Mouse (Mus musculus): ENCODE results near the gene Hpse2. TPM values are rescaled to one million over a fixed set of nuclear protein-coding genes. Genes with fewer than 3 reads are reported as not detected.
"Not testable (repeated sequence)": the region's sequence is repeated elsewhere in the genome, so short reads cannot be mapped to it uniquely, and the experiment has no call there.

Hpse2 gene
- under 1 TPM; 0.08 to 0.31 TPM for total RNA-seq (2021)

DNA sequence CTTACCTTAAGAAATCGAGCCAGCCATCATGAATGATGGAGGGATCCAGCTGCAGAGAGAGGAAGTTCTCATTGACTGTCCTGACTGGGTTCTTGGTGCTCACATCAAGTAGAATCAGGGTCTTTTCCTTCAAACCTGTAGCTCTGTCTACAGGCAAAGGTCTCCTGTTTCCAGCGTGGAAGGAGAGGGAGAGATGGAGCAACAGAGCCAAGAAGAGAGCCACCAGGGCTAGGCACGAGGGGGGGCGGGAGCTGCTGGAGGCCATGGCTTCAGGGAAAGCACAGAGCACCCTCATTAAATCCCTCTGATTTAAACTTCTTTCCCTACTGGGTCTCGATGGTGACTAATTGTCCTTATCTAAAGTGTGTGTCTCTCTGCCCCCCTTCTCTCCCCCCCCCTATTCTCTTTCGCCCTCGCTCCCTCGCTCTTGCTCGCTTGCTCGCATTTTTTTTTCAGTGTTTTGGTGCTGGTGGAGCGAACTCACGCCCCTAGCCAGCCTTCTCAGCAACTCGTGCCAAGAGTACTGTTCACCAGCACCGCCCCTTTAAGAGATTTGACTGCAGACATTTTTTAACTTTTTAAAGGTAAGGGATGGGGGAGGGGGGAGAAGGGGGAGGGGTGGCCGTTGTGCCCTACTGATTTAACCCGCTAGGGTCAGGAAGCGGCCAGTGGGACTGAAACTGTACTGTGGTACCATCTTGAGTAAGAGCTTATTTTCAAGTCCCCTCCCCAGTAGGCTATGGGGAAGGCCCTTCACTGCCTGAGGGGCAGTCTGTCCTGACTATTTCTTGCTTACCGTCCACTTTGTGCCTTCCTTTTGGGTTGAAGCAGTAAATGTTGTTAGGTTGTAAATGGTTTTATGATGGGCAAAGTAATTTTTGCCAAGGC lies at the start of gene Hpse2:
Gene Hpse2, minus strand, starts transcription at position 339 of the 888 bp plus-strand sequence.
- intact Hi-C loops (cut with DNase I): loop anchor here (5.0 kb wide), 1 partner anchor 214 kb away; no protein-coding TSS in a partner anchor
- no peak for DNase-seq (ENCODE audit: low spot score)

DNA sequence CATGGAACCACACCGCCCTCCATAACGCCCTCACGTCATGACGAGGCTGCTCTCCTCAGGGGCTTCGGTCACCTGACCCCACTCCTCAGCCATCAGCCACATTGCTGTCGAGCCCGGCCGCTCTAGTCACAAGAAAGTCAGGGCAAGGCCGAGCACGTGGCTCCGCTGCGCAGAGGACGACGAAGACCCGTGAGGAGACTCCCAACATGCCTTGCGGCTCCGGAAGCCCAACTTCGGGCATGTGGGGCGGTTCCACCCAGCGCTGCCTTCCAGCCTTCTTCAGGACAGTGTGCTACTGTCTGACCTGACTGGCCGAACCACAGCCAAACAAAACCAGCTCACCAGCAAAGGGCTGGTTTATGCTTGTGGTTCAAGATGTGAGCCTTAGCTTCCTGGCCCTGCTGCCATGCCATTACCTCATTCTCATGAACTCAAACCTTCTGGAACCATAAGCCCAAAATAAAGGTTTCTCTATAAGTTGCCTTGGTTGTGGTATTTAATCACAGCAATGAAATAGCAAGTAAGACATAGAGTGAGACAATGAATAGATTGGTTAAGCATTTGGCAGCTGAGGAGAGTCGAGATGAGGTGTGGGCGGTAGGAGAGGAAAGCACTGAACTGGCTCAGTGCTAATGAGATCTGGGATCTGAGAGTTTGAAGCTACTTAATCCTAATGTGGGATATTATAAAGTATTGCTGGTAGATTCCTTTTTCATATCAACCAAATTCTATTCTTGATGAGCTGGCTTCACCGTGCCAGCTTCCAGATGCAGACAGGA lies 39.5 kb upstream of the Hpse2 start:
- no peak for DNase-seq (ENCODE audit: low spot score)
- intact Hi-C loops (cut with DNase I): no loop called here

DNA sequence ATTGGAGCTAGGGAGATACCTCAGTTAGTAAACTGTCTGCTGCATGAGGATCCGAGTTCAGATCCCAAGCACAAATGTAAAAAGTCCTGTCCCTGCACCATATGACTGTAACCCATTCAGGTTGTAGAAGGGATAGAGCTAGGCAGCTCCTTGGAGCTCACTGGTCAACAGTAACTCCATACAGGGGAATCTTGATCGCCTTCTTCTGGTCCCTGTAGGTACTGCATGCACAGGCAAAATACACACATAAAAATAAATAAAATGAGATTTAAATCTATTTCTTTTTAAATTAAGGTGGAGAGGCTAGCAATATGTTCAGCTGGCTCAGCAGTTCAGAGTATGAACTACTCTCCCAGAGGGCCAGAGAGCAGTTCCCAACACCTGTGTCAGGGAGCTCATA lies 35.9 kb upstream of the Hpse2 start:
- no peak for DNase-seq (ENCODE audit: low spot score)
- intact Hi-C loops (cut with DNase I): no loop called here

DNA sequence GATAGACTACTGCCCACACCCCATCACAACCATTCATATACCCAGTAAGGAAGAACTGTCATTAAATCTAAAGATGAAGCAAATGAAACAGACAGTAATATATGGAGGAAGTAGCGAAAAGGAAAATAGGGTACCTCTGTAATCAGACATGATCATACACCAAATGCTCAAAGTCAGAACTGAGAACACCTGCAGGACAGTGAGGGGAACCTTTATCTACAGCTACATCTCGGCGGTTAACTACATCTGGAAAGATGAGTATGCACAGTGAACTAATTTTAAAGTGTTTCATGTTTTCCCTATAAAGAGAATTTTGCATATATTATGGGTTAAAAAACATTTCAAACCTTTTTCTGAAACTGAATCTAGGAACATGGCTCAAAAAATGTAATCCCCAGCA lies 32.4 kb upstream of the Hpse2 start:
- intact Hi-C loops (cut with DNase I): no loop called here
- DNase-seq (ENCODE audit: low spot score): no peak

DNA sequence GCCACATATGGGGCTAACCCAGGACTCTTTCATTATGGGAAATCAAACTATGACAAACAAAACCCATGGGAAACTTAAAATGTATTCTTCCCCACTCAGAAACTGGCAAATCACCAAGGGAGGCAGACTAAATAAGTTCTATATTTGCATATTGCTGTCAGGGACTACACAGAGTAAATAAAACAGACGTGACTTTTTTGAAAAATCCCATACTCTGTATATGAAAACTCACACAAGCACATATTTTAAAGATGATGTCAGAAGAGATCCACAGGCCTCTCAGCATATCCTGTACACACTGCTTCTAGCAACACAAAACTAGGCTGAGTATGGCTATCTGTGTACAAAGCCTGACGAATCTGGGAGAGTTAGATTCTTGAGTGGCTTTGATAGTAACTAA lies 27.4 kb upstream of the Hpse2 start:
- DNase-seq (ENCODE audit: low spot score): no peak
- intact Hi-C loops (cut with DNase I): no loop called here

DNA sequence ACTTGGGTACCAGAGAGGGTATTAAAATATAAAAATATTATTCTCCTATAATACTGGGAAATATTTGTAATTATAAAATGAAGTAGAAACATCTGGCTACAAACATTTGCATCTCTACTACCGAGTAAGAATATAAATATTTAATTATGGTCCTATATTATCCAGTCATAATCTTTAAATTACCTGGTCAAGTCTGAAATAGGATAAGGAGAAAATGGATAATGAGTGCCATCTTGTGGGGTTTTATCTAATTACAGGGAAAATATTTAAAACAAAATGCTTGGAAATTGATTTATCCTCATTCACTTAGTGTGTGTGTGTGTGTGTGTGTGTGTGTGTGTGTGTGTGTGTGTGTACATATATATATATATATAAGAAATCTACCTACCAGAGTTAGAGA lies 19.0 kb upstream of the Hpse2 start:
- no peak for DNase-seq (ENCODE audit: low spot score)
- intact Hi-C loops (cut with DNase I): no loop called here

DNA sequence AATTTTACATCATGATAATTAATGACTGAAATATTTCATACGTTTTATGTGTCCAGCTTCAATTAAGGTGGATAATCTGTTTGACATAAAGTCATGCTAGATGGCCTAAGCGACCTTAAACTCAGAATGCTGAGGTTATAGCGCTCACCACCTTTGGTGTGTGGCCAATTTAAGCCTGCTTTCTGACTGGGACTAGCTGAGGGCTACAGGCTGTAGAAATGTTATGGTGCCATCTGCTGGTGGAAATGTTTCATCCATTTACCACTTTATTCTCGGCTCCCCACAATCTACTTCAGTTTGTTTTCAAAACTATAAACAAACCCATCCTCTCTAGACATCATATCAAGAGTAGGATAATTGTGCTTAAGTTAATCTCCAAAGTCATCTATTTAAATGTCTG lies 8.2 kb upstream of the Hpse2 start:
- no peak for DNase-seq (ENCODE audit: low spot score)
- intact Hi-C loops (cut with DNase I): loop anchor here (1.0 to 2.0 kb wide), 2 partner anchors 368 to 601 kb away; no protein-coding TSS in a partner anchor

DNA sequence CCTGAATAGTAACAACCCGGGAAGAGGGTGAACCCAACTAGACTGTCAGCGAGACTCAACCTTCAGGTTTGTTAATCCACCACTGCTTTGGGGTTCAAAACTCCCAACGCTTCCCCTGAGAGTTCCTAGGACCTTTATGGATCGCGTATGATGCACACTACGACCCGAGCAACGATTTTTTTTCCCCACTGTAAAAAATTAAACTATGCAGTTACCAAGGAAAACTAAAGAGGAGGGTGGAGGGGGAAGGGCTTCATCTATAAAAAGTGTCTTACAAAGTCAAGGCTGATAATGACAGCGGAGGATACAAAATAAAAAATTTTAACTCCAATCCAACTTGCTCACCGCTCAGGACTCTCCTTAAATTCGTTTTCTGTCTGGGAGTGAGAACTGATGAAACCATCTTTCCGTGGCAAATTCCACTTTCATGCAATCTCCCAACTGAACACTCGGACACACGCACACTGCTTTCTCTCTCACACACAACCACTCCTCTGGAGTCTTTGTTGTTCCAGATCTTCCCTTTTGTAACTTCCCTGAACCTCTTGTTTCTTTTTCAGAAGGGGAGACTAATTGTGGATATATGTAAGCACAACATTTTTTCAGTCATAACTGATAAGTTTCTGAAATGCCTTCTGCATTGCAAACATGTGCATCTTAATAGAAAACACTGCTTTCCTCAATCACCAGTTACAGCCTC lies 934 bp downstream of the Hpse2 start:
- intact Hi-C loops (cut with DNase I): loop anchor here (5.0 kb wide), 1 partner anchor 215 kb away; no protein-coding TSS in a partner anchor
- DNase-seq (ENCODE audit: low spot score): no peak

DNA sequence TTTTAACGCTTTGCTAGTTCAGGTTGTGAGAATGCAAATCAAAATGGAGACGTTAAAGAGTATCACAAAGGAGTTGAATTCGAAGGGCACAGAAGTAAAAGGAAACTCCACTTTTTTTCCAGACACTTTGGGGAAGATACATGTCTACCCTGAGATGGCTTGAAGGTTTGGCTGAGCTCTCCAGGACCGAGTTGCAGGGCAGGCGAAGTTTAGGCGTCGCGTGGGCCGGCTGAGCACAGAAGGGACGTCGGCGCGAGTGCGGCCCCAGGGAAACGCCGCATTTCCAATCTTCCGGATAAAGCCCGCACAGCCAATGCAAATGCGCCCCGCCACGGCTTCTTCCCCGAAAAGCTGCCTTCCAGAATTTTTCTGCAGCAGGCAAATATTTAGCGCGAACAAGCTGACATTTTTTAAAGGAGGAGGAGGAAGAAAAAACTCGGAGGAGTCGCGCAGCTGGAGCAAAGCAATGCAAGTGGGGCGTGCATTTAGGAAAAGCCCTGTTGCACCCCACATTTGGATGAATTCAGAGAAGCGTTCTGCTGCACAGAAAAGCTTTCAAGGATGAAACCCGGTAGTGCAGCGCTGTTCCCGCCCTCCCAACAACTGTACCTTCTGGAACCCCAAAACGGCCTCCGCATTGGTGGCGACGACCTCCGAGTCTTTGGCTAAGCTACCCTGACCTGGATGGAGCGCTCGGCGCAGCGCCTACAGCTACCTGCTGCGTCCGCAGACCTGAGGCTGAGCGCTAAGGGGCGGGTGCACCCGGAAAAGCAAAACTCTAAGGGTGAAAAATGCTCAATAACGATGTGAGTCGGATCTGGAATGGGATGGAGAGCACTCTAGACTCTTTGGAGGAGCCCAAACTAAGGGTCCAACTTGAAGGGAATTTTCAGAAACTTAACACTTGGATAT lies 1.9 kb downstream of the Hpse2 start:
- intact Hi-C loops (cut with DNase I): loop anchor here (5.0 kb wide), 1 partner anchor 216 kb away; no protein-coding TSS in a partner anchor
- no peak for DNase-seq (ENCODE audit: low spot score)

DNA sequence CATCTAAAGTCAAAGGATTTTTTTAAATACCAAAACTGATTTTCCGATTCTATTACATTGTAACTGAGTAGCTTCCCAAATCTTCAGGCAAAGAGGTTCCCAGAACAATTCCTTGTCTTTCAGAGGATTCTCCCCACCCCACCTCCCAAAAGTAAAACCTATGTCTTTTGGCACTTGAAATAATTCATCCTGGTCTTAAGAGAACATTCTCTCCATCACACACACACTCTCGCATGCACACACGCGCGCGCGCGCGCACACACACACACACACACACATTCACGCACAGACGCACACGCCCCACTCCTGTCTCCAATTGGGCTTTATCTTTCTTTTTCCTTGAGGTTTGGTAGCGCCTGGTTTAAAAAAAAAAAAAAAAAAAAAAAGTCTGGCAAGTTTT lies 2.7 kb downstream of the Hpse2 start:
- DNase-seq (ENCODE audit: low spot score): no peak
- intact Hi-C loops (cut with DNase I): loop anchor here (5.0 kb wide), 1 partner anchor 217 kb away; no protein-coding TSS in a partner anchor

DNA sequence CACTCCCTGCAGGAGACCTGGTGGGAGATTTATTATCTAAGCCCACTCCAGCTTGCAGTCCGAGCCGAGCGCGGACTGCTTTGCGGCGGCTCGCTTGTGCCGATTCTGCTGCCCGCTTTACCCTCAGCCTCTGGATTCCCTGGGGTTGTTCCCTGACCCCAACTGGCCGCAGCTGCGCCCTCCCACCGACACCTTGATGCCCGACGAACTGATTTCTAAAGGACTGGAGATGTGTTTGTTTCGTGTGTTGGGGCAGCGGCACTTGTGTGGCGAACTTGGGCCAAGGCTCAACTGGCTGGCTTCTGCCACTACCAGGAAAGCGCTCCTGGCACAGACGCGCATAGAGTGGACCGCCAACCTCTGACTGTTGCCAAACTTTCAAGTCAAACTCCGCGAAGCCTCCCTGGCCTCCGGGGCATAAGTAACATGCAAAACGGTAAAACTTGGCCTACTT lies 3.1 kb downstream of the Hpse2 start:
- DNase-seq (ENCODE audit: low spot score): no peak
- intact Hi-C loops (cut with DNase I): loop anchor here (5.0 kb wide), 1 partner anchor 217 kb away; no protein-coding TSS in a partner anchor

DNA sequence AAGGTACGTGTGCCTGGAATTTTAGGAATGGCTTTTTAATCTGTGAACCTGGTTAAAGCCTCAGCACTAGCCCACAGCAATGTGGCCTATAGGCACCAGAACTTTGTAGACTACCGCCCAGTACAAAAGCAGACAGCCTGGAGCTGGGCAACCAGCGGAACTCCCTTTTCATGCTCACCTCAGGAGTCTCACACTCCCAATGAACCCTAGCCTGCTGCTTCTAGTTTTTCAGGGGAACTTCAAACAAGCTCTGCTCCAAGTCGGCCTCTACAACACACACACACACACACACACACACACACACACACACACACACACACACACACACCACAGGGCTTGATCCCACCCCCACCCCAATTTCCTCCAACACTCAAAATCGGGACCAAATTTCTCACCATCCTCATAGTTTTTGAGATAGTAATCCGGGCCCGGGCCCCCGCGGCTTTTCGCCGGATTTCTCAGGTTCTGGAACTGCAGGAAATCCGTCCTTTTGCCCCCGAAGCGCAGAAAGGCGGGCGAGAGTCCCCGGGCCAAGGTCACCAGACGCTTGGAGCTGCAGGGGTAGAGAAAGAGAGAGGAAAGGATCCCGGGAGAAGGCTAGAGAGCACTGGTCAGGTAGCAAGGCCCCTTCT lies 3.7 kb downstream of the Hpse2 start:
- DNase-seq (ENCODE audit: low spot score): no peak

DNA sequence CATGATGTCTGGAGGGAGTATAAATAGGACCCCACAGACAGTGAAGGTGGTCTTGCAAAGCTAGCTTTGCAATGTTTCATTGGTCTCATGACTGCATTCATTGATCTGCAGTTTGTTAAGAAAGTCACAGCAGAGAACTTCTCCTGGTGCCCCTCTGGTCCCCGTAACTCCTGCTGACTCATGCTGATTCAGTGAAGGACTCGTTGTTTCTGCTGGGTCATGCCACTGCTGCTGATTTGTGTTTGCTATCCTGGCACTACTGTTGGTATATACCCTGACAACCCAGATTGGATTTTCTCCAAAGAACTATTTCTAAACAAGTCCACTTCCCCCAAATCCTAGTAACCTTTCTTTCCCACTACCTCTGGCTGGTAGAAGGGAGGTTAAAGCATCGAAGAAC lies 29.3 kb downstream of the Hpse2 start:
- intact Hi-C loops (cut with DNase I): no loop called here
- DNase-seq (ENCODE audit: low spot score): no peak

More for the DNA sequence above, 3.7 kb downstream of the Hpse2 start:
- intact Hi-C loops (cut with DNase I): no loop called here

DNA sequence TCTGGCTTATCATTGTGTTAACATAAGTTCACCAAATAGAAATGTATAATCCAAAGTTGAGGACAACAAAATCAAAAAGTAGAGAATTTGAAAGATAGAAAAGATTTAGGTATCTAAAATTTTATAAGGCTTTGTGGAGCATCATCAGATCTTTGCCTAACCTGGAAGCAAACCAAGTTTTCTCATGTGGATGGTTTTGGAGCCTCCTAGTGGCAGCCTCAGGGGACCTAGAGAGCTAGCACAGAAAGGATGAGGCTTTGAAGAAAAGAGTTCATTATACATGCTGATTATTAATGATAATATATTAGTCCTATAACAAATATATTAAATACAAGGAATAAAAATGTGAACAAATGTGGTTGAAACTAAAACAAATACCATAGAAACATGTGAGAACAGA lies 77.0 kb downstream of the Hpse2 start:
- intact Hi-C loops (cut with DNase I): loop anchor here (1.0 to 2.0 kb wide), 2 partner anchors 284 to 516 kb away; no protein-coding TSS in a partner anchor
- DNase-seq (ENCODE audit: low spot score): no peak

DNA sequence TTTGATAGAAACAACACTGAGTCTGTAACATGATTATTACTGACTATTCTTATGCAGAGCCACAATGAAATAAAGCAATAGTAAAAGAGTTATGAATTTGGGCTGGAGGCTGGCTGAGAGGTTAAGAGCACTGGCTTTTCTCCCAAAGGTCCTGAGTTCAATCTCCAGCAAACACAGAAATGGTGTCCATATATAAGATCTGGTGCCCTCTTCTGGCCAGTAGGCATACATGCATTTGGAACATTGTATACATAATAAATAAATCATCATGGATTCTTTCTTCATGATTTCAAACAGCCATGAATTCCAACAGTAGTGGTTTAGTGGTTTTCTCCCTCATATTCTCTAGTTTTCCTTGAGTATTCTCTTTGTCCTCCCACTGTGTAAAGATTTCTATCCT lies 81.4 kb downstream of the Hpse2 start:
- no peak for DNase-seq (ENCODE audit: low spot score)
- intact Hi-C loops (cut with DNase I): no loop called here

DNA sequence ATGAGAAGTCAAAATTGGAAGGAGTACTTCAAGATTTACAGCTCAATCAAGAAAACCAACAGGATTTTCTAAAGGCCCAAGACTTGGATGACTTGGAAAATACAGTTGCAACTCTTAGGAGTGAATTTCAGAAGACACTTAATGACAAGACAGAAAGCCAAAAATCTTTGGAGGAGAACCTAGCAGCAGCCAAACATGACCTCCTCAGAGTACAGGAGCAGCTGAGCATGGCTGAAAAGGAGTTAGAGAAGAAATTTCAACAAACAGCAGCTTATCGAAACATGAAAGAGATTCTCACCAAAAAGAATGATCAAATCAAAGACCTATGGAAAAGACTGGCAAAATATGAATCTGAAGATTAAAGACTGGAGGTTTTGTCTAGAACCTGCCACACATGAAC lies 106.8 kb downstream of the Hpse2 start:
- DNase-seq (ENCODE audit: low spot score); intact Hi-C loops (cut with DNase I): not testable (repeated sequence)

DNA sequence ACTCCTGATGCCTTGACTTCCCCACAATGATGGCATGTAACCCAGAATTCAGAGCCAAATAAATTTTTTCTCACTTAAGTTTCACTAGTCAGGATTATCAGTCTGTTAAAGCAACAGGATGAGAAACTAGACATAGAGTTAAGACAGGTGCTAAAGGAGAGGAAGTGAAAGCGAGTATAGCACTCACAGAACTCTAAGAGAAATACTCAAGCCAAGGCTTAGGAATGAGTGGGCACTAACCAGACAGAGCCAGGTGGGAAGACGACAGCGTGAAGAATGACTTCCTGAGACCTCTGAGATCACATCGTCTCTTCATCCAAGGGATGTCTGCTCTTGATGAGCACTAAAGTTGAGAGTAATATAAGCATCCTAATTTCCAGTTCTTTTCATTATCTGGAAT lies 144.2 kb downstream of the Hpse2 start:
- intact Hi-C loops (cut with DNase I): no loop called here
- DNase-seq (ENCODE audit: low spot score): no peak

DNA sequence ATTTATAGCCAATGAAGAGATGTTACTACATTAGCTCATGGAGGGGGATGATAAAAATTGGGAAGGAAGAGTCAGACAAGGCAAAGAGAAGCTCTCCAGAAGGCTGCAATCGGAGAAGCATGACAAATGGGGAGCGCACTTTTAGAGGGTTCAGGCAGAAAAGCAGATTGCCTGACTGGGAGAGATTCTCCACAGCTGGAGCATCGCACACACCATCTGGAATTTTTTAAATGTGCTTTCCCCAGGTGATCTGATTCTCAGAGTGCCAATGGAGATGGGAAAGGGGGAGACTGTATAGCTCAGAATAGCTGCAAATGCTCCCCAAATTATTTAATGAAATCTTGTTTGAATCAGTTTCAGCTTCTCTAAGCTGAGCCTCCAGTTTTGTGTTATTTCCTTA lies 156.4 kb downstream of the Hpse2 start:
- intact Hi-C loops (cut with DNase I): no loop called here
- DNase-seq (ENCODE audit: low spot score): no peak

DNA sequence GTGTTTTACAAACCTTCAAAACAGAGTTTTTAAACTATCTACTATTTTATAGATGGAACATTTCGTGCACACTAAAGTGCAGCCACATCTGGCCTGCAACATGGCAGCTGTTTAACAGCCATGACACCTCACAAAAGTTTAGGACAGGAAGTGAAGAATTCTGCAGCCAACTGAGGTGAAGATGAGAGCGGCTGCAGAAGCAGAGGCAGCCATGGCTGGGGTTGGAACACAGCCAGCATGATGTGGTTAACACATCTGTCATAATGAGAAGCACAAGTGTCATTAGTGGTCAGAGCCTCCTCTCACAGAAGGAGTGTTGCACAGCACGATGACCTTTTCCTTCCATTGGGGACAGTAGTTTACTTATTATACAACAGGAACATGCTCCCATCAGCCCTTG lies 194.6 kb downstream of the Hpse2 start:
- no peak for DNase-seq (ENCODE audit: low spot score)
- intact Hi-C loops (cut with DNase I): no loop called here

Measured in heart, postnatal 25 days (tissue).